Mouse (Mus musculus) hindbrain, embryonic 12.5 days (tissue): ENCODE measurements around the gene Gm11639. TPM values are rescaled to one million over a fixed set of nuclear protein-coding genes. Genes with fewer than 3 reads are reported as not detected.
A peak's percentile ranks its signal among the peaks of the same experiment; 100 is the strongest.

ENCODE experiments used
- ATAC-seq: fragments of 200-750 bp; cut with Nextera tagmentation; 2 replicates; pipeline ENCODE4 v1.8.0; 2017; ENCODE audit warnings: moderate TSS enrichment; ENCODE audit not compliant: low FRiP score
- H3K27ac ChIP-seq: fragments of 300-500 bp; sonication (generic); 2 replicates; pipeline ENCODE4 v1.5.1; 2016; ENCODE audit warnings: mild to moderate bottlenecking
- H3K27me3 ChIP-seq: fragments of 300-500 bp; sonication (generic); 2 replicates; pipeline ENCODE4 v1.6.1; 2016; ENCODE audit warnings: mild to moderate bottlenecking
- H3K36me3 ChIP-seq: fragments of 300-500 bp; sonication (generic); 2 replicates; pipeline ENCODE4 v1.6.1; 2016; ENCODE audit warnings: mild to moderate bottlenecking
- H3K4me1 ChIP-seq: fragments of 300-500 bp; sonication (generic); 2 replicates; pipeline ENCODE4 v1.6.1; 2016
- H3K4me2 ChIP-seq: fragments of 300-500 bp; sonication (generic); replicated peaks from 2 replicates; pipeline ENCODE4 v1.6.1; 2016; ENCODE audit warnings: mild to moderate bottlenecking
- H3K4me3 ChIP-seq: fragments of 300-500 bp; sonication (generic); 2 replicates; pipeline ENCODE4 v1.5.1; 2016; ENCODE audit warnings: mild to moderate bottlenecking
- H3K9ac ChIP-seq: fragments of 300-500 bp; sonication (generic); 2 replicates; pipeline ENCODE4 v1.6.1; 2016; ENCODE audit warnings: mild to moderate bottlenecking, moderate library complexity
- H3K9me3 ChIP-seq: fragments of 300-500 bp; sonication (generic); replicated peaks from 2 replicates; pipeline ENCODE4 v1.6.1; 2016; ENCODE audit warnings: mild to moderate bottlenecking
- WGBS: fragments of 180-500 bp; shearing (Covaris S2); methylation state at CpG from one replicate; pipeline ENCODE4 v1.1.7; 2016; 5-methylcytosine and 5-hydroxymethylcytosine counted together
- polyA plus RNA-seq: library from polyadenylated mRNA; unstranded; fragments of >200 nt; fragmentation: Nextera tagmentation; extraction: Ambion mirVana; gene quantifications from 2 replicates; pipeline ENCODE4 v1.2.1, GENCODE M21; 2016

Gene Gm11639
- polyA plus RNA-seq, 1 experiment from 2014 or later = not detected

GRCm38 (mm10) chr11:105149766-105150165 lies 464.3 kb downstream of the Gm11639 start:
- Histone ChIP-seq H3K4me2 (no peak overlapping the region), H3K4me3 (no peak overlapping the region), H3K9me3 (no peaks in the 10 kb centered on the region), H3K9ac (no peak overlapping the region), H3K36me3 (no peaks in the 10 kb centered on the region), H3K27ac (no peak overlapping the region), H3K4me1 (peaks cover 18% of the 10 kb centered on the region), H3K27me3 (no peaks in the 10 kb centered on the region)
- no peak for ATAC-seq
- 75% methylated on average over 1 of the region's 1 CpGs for WGBS

GRCm38 (mm10) chr11:105150691-105151090 lies 465.2 kb downstream of the Gm11639 start:
- no peak overlapping the region for H3K27ac ChIP-seq
- ATAC-seq = no peak
- H3K4me1 ChIP-seq = peaks cover 18% of the 10 kb centered on the region
- no peak overlapping the region for H3K9ac ChIP-seq
- no peak overlapping the region for H3K4me2 ChIP-seq
- H3K9me3 ChIP-seq = no peaks in the 10 kb centered on the region
- no peaks in the 10 kb centered on the region for H3K36me3 ChIP-seq
- no peak overlapping the region for H3K4me3 ChIP-seq
- 77% methylated on average over 4 of the region's 4 CpGs for WGBS
- H3K27me3 ChIP-seq = no peaks in the 10 kb centered on the region

- no peak overlapping the region for H3K4me3 ChIP-seq
- ATAC-seq = no peak
- H3K36me3 ChIP-seq = no peaks in the 10 kb centered on the region
- H3K9ac ChIP-seq = no peak overlapping the region
- peak overlapping the region; percentile 25 for H3K4me2 ChIP-seq
- H3K4me1 ChIP-seq = peaks cover 18% of the 10 kb centered on the region
- H3K9me3 ChIP-seq = no peaks in the 10 kb centered on the region
- 25% methylated on average over 18 of the region's 19 CpGs for WGBS
- no peak overlapping the region for H3K27ac ChIP-seq
- no peaks in the 10 kb centered on the region for H3K27me3 ChIP-seq
Observed at GRCm38 (mm10) chr11:105151226-105152016, 465.9 kb downstream of the Gm11639 start.

GRCm38 (mm10) chr11:105152017-105152300 lies 466.5 kb downstream of the Gm11639 start:
- Histone ChIP-seq H3K9ac (no peak overlapping the region), H3K4me2 (no peak overlapping the region), H3K9me3 (no peaks in the 10 kb centered on the region)

GRCm38 (mm10) chr11:105152357-105152899 lies 466.9 kb downstream of the Gm11639 start:
- H3K9ac ChIP-seq = no peak overlapping the region
- WGBS = 79% methylated on average over 11 of the region's 11 CpGs
- no peak overlapping the region for H3K27ac ChIP-seq
- H3K9me3 ChIP-seq = no peaks in the 10 kb centered on the region
- H3K4me1 ChIP-seq = peaks cover 18% of the 10 kb centered on the region
- H3K27me3 ChIP-seq = no peaks in the 10 kb centered on the region
- no peak overlapping the region for H3K4me2 ChIP-seq
- H3K4me3 ChIP-seq = no peak overlapping the region
- no peak for ATAC-seq
- no peaks in the 10 kb centered on the region for H3K36me3 ChIP-seq

More at GRCm38 (mm10) chr11:105152017-105152300, 466.5 kb downstream of the Gm11639 start:
- no peak overlapping the region for H3K27ac ChIP-seq
- H3K4me1 ChIP-seq = peaks cover 18% of the 10 kb centered on the region
- no peaks in the 10 kb centered on the region for H3K36me3 ChIP-seq
- H3K27me3 ChIP-seq = no peaks in the 10 kb centered on the region
- no peak for ATAC-seq
- WGBS = 100% methylated on average over 1 of the region's 4 CpGs
- H3K4me3 ChIP-seq = no peak overlapping the region

GRCm38 (mm10) chr11:105153068-105153833 lies 467.7 kb downstream of the Gm11639 start:
- Histone ChIP-seq H3K4me1 (peaks cover 18% of the 10 kb centered on the region), H3K9ac (no peak overlapping the region), H3K9me3 (no peaks in the 10 kb centered on the region), H3K36me3 (no peaks in the 10 kb centered on the region), H3K4me3 (no peak overlapping the region), H3K4me2 (no peak overlapping the region), H3K27me3 (no peaks in the 10 kb centered on the region), H3K27ac (0 out of 2 replicates have a peak overlapping the region, but pooled peaks have one; percentile 8)
- WGBS = 22% methylated on average over 12 of the region's 12 CpGs
- peak; percentile 81 for ATAC-seq

GRCm38 (mm10) chr11:105155915-105156314 lies 470.4 kb downstream of the Gm11639 start:
- 76% methylated on average over 4 of the region's 4 CpGs for WGBS
- Histone ChIP-seq H3K4me1 (peaks cover 18% of the 10 kb centered on the region), H3K4me3 (no peak overlapping the region), H3K9ac (no peak overlapping the region), H3K4me2 (no peak overlapping the region), H3K36me3 (no peaks in the 10 kb centered on the region), H3K27ac (no peak overlapping the region), H3K27me3 (no peaks in the 10 kb centered on the region), H3K9me3 (no peaks in the 10 kb centered on the region)
- no peak for ATAC-seq

- no peak overlapping the region for H3K9ac ChIP-seq
- H3K27me3 ChIP-seq = no peaks in the 10 kb centered on the region
- ATAC-seq = no peak
- H3K36me3 ChIP-seq = no peaks in the 10 kb centered on the region
- H3K4me1 ChIP-seq = peaks cover 14% of the 10 kb centered on the region
- H3K9me3 ChIP-seq = no peaks in the 10 kb centered on the region
- no peak overlapping the region for H3K4me2 ChIP-seq
- no peak overlapping the region for H3K27ac ChIP-seq
- no peak overlapping the region for H3K4me3 ChIP-seq
- 85% methylated on average over 19 of the region's 19 CpGs for WGBS
Observed at GRCm38 (mm10) chr11:105156748-105157267, 471.3 kb downstream of the Gm11639 start.

- no peak for ATAC-seq
- Histone ChIP-seq H3K9me3 (peaks cover 2% of the 10 kb centered on the region; the same call in 1 of the 2 replicates), H3K4me2 (no peak overlapping the region), H3K36me3 (no peaks in the 10 kb centered on the region), H3K27ac (no peak overlapping the region), H3K9ac (no peak overlapping the region), H3K4me3 (no peak overlapping the region), H3K4me1 (peaks cover 8% of the 10 kb centered on the region), H3K27me3 (no peaks in the 10 kb centered on the region)
Observed at GRCm38 (mm10) chr11:105158047-105158446, 472.5 kb downstream of the Gm11639 start.

GRCm38 (mm10) chr11:105159673-105160360 lies 474.3 kb downstream of the Gm11639 start:
- H3K27me3 ChIP-seq = no peaks in the 10 kb centered on the region
- WGBS = 68% methylated on average over 6 of the region's 6 CpGs
- H3K4me3 ChIP-seq = no peak overlapping the region
- H3K9me3 ChIP-seq = peaks cover 8% of the 10 kb centered on the region
- H3K36me3 ChIP-seq = no peaks in the 10 kb centered on the region
- H3K9ac ChIP-seq = no peak overlapping the region
- H3K27ac ChIP-seq = no peak overlapping the region
- no peak overlapping the region for H3K4me2 ChIP-seq
- ATAC-seq = no peak
- H3K4me1 ChIP-seq = no peaks in the 10 kb centered on the region

- no peak overlapping the region for H3K4me2 ChIP-seq
- H3K27me3 ChIP-seq = no peaks in the 10 kb centered on the region
- no peak for ATAC-seq
- H3K9me3 ChIP-seq = peaks cover 18% of the 10 kb centered on the region
- H3K4me1 ChIP-seq = no peaks in the 10 kb centered on the region
- H3K9ac ChIP-seq = no peak overlapping the region
- WGBS = 88% methylated on average over 2 of the region's 2 CpGs
- no peak overlapping the region for H3K4me3 ChIP-seq
- no peaks in the 10 kb centered on the region for H3K36me3 ChIP-seq
- H3K27ac ChIP-seq = no peak overlapping the region
Observed at GRCm38 (mm10) chr11:105161411-105161810, 475.9 kb downstream of the Gm11639 start.
